Mouse (Mus musculus): ENCODE results near the gene Atp1b2. TPM values are rescaled to one million over a fixed set of nuclear protein-coding genes. Genes with fewer than 3 reads are reported as not detected.
"Not testable (repeated sequence)": the region's sequence is repeated elsewhere in the genome, so short reads cannot be mapped to it uniquely, and the experiment has no call there.

Atp1b2 gene
- 10 to 100 TPM; 74.6 to 83.4 TPM for total RNA-seq (2021)
- long read RNA-seq, experiment 1, transcript Atp1b2-201 (7 exons, 2,842 nt): major isoform, 8 of 10 reads
- long read RNA-seq, experiment 1, partial matches to known transcripts: 0 of 10 reads
- long read RNA-seq, experiment 1, other reads (novel, unspliced or antisense): 1 of 10 reads
- long read RNA-seq, experiment 2, transcript Atp1b2-201 (7 exons, 2,842 nt): major isoform, 7 of 15 reads
- long read RNA-seq, experiment 2, partial matches to known transcripts: 1 of 15 reads
- long read RNA-seq, experiment 2, other reads (novel, unspliced or antisense): 7 of 15 reads

GRCm38 (mm10) chr11:69605726-69606490 lies at the start of gene Atp1b2:
Gene Atp1b2 (minus strand): TSS chr11:69605942.
- peak; percentile 53 to 60 for DNase-seq (ENCODE audit: low spot score in 2 of 2)

GRCm38 (mm10) chr11:69654760-69655159 lies 49.0 kb upstream of the Atp1b2 start:
- DNase-seq (ENCODE audit: low spot score in 2 of 2): no peak

GRCm38 (mm10) chr11:69653399-69653798 lies 47.7 kb upstream of the Atp1b2 start:
- DNase-seq (ENCODE audit: low spot score in 2 of 2): no peak

- no peak for DNase-seq (ENCODE audit: low spot score in 2 of 2)
These were observed 40.1 kb upstream of the Atp1b2 start for GRCm38 (mm10) chr11:69645860-69646259.

- no peak for DNase-seq (ENCODE audit: low spot score in 2 of 2)
These were observed 29.7 kb upstream of the Atp1b2 start for GRCm38 (mm10) chr11:69635471-69635870.

GRCm38 (mm10) chr11:69633128-69633866 lies 27.6 kb upstream of the Atp1b2 start:
- peak in 1 of 2 experiments; percentile 52 for DNase-seq (ENCODE audit: low spot score in 2 of 2)

- DNase-seq (ENCODE audit: low spot score in 2 of 2): peak; percentile 99 to 100
These were observed 26.7 kb upstream of the Atp1b2 start, which contains the start of gene Fxr2 for GRCm38 (mm10) chr11:69632284-69633089. Gene Fxr2 (plus strand): TSS chr11:69632990.

- DNase-seq (ENCODE audit: low spot score in 2 of 2): no peak
These were observed 24.1 kb upstream of the Atp1b2 start for GRCm38 (mm10) chr11:69629802-69630201.

GRCm38 (mm10) chr11:69628286-69628685 lies 22.5 kb upstream of the Atp1b2 start:
- peak in 1 of 2 experiments; percentile 50 for DNase-seq (ENCODE audit: low spot score in 2 of 2)

GRCm38 (mm10) chr11:69624339-69624738 lies 18.6 kb upstream of the Atp1b2 start:
- not testable (repeated sequence) for DNase-seq (ENCODE audit: low spot score in 2 of 2)

- no peak for DNase-seq (ENCODE audit: low spot score in 2 of 2)
These were observed 17.3 kb upstream of the Atp1b2 start for GRCm38 (mm10) chr11:69623006-69623405.

GRCm38 (mm10) chr11:69622406-69622805 lies 16.7 kb upstream of the Atp1b2 start:
- no peak for DNase-seq (ENCODE audit: low spot score in 2 of 2)

GRCm38 (mm10) chr11:69621571-69622268 lies 16.0 kb upstream of the Atp1b2 start, which contains the start of gene Sat2:
Gene Sat2 (plus strand): TSS chr11:69622024.
- DNase-seq (ENCODE audit: low spot score in 2 of 2): peak in 1 of 2 experiments; percentile 30

GRCm38 (mm10) chr11:69620394-69621081 lies 14.8 kb upstream of the Atp1b2 start:
- DNase-seq (ENCODE audit: low spot score in 2 of 2): no peak

GRCm38 (mm10) chr11:69617805-69618204 lies 12.1 kb upstream of the Atp1b2 start, which contains the start of gene Shbg:
Gene Shbg (minus strand): TSS chr11:69617905.
- DNase-seq (ENCODE audit: low spot score in 2 of 2): no peak

- no peak for DNase-seq (ENCODE audit: low spot score in 2 of 2)
These were observed 11.0 kb upstream of the Atp1b2 start for GRCm38 (mm10) chr11:69616781-69617180.

- not testable (repeated sequence) for DNase-seq (ENCODE audit: low spot score in 2 of 2)
These were observed 8.5 kb upstream of the Atp1b2 start for GRCm38 (mm10) chr11:69614257-69614588.

- DNase-seq (ENCODE audit: low spot score in 2 of 2): peak; percentile 63 to 82
These were observed 8.0 kb upstream of the Atp1b2 start for GRCm38 (mm10) chr11:69613553-69614256.

GRCm38 (mm10) chr11:69610899-69611298 lies 5.2 kb upstream of the Atp1b2 start:
- no peak for DNase-seq (ENCODE audit: low spot score in 2 of 2)
